Mouse (Mus musculus) layer of hippocampus, adult 8-10 months (tissue): ENCODE data around the gene Topaz1. TPM values are rescaled to one million over a fixed set of nuclear protein-coding genes. Genes with fewer than 3 reads are reported as not detected.

Source experiments
- DNase-seq, 2 experiments: peaks; one replicate each; pipeline ENCODE4 v3.0.0; 2022; ENCODE audit warnings: low spot score in 2 of 2
- total RNA-seq, 4 experiments: library from RNA; stranded (reverse); gene quantifications; 2 replicates each; pipeline ENCODE4 v1.2.4; 2022

Topaz1 gene
- total RNA-seq: not detected

GRCm38 (mm10) chr9:122747060-122747459 lies at the start of gene Topaz1:
Gene Topaz1 (plus strand): TSS chr9:122747346.
- DNase-seq: no peak

GRCm38 (mm10) chr9:122701817-122702216 lies 45.3 kb upstream of the Topaz1 start:
- no peak for DNase-seq

DNA sequence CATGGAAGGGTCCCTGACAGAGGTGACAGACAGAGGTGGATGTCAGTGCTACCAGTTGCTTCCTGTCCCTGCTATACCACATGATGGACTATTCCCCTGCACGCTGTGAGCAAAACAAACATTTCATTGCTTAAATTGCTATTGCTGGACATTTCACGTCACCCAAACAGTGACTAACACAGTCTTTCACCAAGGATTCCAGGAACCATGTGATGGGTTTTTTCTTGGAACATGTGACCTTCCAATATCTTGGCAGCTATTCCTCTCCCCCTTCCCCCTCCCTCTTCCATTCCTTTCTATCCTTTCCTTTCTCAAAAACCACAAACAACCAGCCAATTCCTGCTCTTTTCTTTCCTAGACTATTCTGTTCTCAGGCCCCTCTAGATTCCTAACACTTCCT lies 33.3 kb upstream of the Topaz1 start:
- DNase-seq: no peak

GRCm38 (mm10) chr9:122715046-122715445 lies 32.1 kb upstream of the Topaz1 start:
- no peak for DNase-seq

DNA sequence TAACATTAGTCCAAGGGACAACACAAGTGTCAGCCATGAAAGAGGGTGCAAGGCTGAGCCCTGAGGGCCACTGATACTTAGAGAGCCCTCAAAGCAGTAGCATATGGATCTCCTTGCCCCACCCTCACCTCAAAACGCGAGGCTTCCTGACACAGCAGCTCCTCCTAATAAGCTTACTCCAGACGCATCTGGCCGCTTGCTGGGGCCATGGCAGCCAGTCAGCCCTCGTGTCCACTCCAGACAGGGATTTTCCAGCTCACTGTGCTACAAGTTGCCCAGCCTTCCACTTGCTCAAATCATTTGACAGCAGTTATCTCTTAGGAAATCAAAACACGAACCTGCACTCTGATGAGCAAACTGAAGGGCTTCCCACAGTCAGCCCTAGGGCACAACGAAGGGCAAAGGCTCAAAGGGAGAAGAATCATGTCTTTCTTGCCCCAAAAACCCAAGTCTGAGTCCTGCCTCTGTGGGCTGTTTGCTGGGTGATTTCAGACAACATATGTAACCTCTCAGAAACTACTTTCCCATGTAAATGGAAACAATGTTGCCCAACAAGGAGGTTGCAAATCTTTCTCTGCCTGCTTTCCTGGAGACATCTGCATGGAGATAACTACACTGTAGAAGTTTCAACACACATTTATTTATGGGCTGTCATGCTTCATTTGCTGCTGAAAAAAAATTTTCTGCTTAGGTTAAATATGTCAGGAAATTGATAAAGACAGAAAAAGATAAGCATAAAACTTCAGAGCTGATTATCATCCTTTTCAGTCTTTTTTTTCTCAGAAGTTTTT lies 30.8 kb upstream of the Topaz1 start:
- DNase-seq: no peak

DNA sequence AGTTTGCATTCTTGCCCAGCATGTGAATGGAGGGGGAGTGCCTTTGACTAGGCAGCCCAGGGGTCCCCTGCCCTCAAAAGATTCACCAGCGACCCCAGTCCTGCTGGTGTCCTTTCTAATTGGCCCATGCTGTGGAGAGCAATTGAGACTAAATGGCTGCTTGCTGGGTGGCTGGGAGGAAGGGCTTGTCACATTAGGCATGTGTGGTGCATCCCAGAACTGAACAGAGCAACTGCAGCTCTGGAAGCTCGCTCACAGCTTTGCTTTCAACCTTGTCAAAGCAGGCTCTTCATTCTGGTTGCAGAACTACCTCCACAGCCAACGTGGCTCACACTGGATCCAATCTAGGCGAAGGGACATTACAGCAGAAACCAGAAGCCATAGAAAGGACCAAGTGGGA lies 24.9 kb upstream of the Topaz1 start:
- no peak for DNase-seq

DNA sequence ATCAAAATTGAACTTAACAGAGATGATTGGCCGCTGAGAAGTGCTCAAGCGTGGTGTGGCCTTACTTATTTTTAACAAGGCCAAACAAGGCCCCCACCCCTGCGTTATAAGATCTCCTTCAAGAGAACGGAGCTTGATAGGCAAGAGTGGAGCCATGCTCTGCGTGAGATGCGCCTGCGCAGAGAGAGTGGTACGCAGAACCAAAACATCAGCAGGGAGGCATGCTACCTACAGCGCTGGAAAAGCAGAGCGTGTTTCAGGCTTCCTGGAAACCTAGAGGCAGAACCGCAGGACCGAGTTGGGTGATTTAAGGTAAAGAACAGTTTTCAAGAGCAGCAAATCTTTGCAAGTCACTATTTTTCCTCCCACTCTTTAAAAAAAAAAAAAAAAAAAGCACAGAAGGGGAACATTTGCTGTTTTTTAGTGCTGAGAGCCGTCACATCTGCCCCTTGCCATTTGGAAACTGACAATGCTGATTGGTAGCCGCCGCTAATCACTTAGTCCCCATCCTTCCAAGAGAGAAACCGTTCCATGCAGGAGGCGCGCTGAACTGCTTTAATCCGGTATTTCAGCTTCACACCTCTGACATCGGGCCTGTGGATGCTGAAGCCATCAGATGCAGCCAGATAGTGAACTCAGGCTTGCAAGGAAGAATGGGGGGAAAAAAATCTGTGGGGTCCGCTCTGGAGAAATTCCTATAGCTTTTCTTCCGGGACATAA lies 21.9 kb upstream of the Topaz1 start:
- no peak for DNase-seq

GRCm38 (mm10) chr9:122729500-122729899 lies 17.6 kb upstream of the Topaz1 start:
- peak; percentile 45 to 64 for DNase-seq

GRCm38 (mm10) chr9:122732126-122732810 lies 14.9 kb upstream of the Topaz1 start:
- DNase-seq: no peak

GRCm38 (mm10) chr9:122733222-122733621 lies 13.9 kb upstream of the Topaz1 start:
- no peak for DNase-seq

GRCm38 (mm10) chr9:122734934-122735333 lies 12.2 kb upstream of the Topaz1 start:
- DNase-seq: no peak

DNA sequence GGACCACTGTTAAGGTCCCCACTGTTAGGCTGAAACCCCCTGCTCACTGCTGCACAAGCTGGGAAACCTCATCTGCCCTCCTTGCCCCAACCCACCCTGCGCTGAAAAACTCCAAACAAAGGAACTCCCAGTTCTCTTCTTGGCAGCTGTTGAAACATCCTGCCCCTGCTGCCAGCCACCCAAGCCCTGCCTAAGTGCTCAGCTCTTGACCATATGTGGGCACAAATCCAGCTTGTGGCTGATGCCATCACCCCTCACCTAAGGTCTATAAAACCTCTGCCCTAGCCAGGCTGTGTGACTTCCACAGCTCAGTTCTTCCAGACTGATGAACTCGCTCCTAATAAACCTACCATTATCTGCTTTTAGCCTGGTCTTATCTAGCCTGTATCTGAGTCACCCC lies 11.1 kb upstream of the Topaz1 start:
- DNase-seq: no peak

GRCm38 (mm10) chr9:122736742-122737141 lies 10.4 kb upstream of the Topaz1 start:
- no peak for DNase-seq

- DNase-seq: no peak
Observed at GRCm38 (mm10) chr9:122745879-122746278, 1.3 kb upstream of the Topaz1 start.

GRCm38 (mm10) chr9:122757614-122758013 lies 10.5 kb downstream of the Topaz1 start:
- DNase-seq: no peak

DNA sequence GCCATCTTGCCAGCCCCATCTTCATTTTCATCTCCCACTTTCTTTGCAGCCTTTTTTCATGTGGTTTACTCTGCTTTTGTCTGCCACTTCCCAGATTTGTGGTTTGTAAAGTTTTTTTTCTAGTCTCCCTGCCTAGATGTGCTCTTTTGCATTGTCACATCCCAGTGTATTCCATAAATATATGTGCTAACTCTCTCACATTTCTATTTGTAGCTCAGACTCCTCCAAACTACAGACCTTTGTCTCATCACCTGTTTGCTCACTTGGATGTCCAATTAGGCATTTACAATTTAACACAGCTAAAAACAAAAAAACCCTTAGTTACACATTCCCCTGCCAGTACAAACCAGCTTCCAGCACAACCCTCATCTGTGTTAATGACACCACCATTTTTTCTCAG lies 13.0 kb downstream of the Topaz1 start:
- no peak for DNase-seq

- DNase-seq: no peak
Observed at GRCm38 (mm10) chr9:122785231-122785630, 38.1 kb downstream of the Topaz1 start.

DNA sequence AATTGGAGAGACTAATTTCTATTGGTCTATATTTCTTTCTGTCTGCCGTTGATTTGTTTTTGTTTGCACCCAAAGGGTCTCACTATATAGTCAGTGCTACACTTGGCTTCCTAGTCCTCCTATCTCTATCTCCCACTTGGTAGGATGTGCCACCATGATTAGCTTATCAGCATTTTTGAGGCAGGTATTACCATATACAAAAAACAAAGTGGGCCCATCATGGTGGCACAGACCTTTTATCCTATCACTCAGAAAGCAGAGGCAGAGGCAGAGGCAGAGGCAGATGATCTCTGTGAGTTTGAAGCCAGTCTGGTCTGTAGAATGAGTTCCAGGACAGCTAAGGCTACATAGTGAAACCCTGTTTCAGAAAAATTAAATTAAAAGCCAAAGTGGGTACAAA lies 39.4 kb downstream of the Topaz1 start:
- DNase-seq: no peak

DNA sequence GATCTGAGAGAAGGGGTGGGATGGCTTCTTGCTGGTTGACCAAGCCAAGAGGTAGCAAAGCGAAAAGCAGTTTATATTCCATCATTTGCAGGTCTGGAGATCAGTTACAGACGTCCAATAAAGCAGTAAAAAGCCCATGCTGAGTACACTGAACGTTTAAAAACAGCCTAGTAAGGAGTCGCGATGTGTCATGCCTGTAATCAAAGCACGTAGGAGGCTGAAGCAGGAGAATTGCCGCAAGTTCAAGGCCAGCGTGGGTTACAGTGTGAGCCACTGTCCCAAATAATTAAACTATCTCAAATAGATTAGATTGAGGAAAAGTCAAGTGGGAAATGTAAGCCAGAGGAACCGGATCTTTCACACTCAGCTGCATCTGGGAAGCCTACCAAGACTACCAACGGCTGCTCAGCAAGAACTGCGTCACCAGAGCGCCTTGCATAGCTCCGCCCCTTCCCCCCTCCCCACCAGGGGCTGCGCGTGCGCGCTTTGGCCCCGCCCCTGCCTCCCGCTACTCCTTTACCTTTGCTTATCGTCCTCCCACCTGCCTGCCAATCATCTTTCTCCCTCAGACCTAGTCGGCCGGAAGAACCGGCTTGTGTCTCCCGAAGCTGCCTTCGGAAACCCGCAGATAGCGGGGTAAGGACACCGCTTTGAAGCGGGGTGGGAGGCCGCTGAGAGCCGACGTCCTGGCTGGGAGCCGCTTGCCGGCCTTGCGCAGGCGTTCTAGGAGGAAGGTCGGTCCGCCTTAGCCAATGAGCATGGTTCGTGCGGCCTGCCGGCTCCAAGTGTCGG lies 58.1 kb downstream of the Topaz1 start, which contains the start of gene Tcaim:
Gene Tcaim, plus strand, starts transcription at position 487 of the 792 bp plus-strand sequence.
- peak; percentile 85 to 88 for DNase-seq

DNA sequence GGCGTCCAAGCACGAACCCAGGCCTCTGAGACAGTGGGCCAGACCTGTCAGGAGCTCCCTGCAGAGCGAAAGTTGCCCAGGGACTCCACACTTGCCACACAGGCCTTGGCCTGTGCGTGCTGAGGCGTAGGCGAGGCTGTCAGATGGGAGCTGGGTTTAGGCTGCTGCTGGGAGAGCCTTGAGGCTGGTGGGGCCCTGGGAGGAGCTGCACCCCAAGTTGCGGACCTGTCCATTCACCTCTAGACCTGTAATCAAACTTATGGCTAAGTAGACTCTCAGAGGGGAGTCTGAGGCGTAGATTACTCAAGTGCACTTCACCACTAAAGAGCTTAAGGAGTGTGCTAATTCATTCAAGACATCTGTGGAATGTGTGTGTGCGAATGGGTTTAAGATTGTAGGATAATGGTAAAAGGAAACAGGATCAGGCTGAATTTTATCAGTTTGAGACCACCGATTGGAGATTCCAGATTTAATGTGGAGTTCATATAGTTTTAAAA lies 58.7 kb downstream of the Topaz1 start:
- DNase-seq: no peak

- no peak for DNase-seq
Observed at GRCm38 (mm10) chr9:122807186-122807585, 60.0 kb downstream of the Topaz1 start.
